Mouse (Mus musculus): ENCODE measurements at regions not wholly inside any gene's neighbourhood (a gene's known extent, or its start where the extent isn't known, plus 50 kb on each side); places are given as distances from the start of the nearest gene placed in this dataset.
A peak's percentile ranks its signal among the peaks of the same experiment; 100 is the strongest.

GRCm38 (mm10) chr16:9115548-9115947 is 285.6 kb downstream of the 1810013L24Rik start:
- no peak for DNase-seq

DNA sequence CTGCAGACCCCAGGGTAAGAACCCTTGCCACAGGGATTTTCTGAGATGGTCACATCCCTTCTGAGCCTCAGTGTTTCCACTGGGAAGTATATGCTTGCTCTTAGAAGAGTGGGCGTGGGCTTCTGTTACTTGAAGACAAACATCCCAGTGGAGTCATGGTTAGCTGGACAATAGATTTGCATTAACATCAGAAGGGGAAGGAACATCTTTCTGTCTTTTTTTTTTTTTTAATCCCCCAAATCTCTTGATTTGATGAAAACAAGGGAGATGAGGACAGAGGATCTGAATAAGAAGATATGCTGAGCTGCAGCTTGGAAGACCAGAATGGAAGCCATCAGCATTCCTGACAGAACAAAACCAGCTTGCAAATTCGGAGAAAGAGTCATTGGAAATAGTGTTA is 291.7 kb downstream of the 1810013L24Rik start:
- no peak for DNase-seq

GRCm38 (mm10) chr16:9132113-9132512 is 302.2 kb downstream of the 1810013L24Rik start:
- no peak for DNase-seq

GRCm38 (mm10) chr16:9132778-9133177 is 302.9 kb downstream of the 1810013L24Rik start:
- no peak for DNase-seq

DNA sequence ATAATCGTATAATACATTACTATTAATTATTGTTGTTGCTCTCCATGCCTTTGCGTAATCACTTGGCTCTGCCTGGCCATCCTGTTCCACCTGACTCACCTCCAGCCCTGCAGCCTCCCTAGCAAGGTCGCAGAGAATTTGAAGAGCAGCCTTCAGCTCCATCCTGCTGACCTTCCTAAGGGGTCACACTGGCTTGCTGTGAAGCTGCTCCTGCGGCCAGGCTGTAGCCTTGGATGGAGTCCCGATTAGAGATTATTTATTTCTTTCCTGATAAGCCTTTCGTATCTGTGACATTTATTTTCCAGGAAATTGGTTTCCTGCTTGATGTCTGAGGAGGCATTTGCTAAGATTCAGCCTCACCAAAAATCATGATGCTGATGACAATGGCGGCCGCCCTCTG is 305.5 kb downstream of the 1810013L24Rik start:
- no peak for DNase-seq

DNA sequence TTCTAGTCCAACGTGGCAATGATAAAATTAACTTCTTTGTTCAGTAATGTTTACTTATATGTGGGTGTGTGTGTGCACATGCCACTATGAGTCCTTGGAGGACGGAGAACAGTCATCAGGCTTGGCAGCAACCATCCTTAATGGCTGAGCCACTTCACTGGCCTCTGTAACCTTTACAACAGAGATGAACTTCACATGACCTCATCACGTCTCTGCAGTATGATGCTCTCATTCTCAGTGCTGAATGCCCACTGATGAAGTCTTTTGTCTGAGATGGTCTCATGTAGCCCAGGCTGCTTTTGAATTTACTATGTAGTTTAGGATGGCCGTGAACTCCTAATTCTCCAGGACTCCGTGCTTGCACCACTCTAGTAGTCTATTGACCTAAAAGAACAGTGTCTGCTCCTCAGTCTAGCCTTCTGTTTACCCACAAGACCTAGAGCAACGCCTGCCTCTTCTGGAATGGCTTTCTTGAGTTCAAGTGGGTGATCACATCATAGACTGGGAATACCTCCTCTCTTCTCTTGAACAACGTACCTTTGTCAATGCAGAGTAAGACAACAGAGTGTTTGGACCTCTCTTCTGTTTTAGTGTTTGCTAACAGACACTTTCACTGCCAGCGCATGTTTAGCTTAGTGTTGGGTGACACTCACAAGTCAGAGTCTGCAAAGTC is 308.8 kb downstream of the 1810013L24Rik start:
- DNase-seq, result no peak

- DNase-seq, result no peak
Observed at GRCm38 (mm10) chr16:9139405-9139804, 309.5 kb downstream of the 1810013L24Rik start.

DNA sequence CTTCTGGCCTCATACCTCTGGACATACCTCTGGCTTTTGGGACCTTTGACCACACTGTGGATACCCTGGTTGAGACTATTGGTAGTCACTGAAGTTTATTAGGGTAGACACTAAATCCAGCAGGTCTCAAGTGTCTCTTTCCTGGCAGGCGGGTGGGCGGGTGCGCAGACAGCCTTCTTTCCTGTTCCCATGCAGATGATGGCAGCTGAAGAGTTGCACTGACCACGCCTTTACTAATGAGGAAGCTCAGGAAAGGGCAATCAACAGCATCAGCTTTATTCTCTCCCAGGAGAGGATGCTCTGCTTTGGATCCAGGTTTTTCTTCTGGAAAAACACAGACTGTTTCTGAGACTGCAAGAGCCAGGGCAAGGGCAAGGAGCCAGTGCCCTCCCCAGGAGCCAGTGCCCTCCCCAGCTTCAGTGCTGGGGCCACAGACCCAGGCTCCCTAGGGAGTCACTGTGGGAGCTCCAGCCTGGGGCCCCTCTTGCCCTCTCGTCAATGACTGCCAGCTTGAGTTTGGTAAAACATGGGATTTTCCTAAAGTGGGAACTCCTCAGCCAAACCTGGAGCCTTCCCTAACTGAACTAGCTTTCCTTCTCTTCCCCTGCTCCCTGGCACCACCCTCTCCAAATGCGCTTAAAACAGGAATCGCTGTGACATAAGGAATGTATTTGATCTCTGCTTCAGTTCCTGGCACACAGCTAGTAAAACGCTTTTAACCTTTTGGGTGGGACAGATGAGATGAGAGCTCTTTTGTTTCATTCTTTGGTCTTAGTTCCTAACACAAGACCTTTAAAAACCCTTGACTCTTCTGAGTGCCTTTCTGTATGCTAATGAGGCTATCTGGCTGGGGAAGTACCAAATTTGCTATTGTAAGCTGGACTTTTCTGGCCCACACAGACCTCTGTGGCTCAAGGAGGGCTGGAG is 319.6 kb downstream of the 1810013L24Rik start:
- no peak for DNase-seq

DNA sequence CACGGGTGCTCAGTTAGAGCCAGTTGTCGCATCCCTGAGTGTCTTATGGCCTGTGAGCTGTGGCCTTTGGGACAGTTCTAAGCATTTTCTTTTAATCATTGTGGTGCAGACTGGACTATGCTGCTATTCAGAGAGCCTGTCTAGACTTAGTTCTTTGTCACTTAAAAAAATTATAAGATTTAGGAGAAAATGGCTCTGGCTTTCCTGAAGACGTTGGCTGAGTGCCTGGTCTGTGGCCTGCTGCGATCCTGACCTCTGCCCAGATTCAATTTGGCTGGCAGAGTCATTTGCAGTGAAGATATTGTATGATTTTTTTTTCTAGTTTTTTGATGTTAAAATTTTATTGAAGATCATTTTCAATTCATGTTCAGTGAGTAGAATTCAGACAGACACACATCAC is 322.0 kb downstream of the 1810013L24Rik start:
- peak; percentile 2 for DNase-seq

GRCm38 (mm10) chr16:9153501-9153900 is 323.6 kb downstream of the 1810013L24Rik start:
- DNase-seq, result no peak

DNA sequence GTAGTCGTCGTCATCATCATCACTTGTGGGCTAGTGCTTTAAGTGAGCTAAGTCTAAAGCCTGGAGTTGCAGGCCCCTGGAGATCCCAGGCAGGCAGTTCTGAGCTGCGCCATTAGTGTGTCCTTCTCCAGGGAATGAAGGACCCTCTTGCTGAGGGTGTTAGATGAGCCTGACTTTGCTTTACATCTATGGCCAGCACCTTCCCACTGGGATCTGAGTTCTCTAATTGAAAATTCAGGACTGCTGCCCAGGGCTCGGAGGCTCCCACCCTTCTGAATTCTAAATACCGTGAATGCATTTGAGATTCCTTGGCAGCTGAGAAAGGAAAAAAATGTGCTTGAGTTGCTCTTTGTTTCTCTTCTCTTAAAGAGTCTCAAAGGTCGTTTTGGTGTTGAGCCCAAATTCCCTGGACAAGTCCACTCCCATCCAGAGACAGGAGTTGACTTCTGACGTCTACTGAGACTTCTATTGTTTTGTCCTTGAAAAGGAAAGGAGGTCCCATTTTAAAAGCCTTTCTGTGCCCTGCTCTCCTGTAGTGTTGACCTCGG is 335.9 kb downstream of the 1810013L24Rik start:
- DNase-seq, result no peak

DNA sequence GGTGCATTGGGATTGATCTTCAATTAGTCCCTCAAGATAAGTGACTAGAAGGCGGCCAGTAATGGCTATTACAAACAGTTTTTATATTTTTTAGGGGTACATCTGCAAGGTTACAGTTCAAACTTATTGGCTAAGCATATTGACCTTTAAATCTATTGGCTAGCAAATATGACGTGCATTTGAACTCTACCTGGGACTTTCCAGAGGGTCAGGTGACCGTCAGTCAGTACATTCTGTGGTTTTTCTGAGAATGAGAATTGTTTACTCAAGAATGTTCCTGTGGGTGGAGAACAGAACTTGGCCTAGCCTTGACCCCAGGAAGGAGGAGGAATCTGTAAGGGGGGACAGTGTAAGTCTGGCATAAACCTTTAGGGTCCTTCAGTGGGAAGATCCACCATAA is 346.5 kb downstream of the 1810013L24Rik start:
- DNase-seq, result no peak

- DNase-seq, result no peak
Observed at GRCm38 (mm10) chr16:9195821-9196220, 365.9 kb downstream of the 1810013L24Rik start.

DNA sequence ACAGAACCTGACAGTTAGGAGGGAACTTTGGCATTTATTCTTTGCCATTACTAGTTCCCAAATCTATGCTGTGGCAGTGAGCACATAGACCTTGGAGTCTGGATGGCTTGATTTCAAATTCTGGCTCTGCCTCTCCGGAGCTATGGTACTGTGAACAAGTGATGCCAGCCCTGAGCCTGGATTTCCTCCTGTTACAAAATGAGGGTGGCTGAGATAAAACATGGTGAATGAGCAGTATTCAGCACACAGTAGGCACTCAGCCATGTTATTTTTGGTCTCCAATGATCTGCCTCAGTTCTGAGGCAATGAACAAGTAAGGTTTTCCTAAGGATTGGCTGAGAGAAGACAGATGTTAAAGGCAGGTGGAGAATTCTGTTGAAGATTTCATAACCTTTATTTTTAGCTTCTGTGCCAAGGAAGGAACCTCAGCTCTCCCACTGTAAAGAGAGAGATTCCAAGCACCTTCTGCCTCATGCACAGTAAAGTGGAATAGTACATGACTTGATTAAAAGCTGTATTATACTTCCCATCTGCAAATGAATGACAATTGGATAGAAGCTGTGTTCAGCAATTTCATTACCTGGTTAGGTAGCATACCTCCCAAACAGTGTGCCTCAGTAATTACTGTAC is 369.1 kb downstream of the 1810013L24Rik start:
- DNase-seq, result no peak

GRCm38 (mm10) chr16:9208602-9209001 is 378.7 kb downstream of the 1810013L24Rik start:
- DNase-seq, result no peak

DNA sequence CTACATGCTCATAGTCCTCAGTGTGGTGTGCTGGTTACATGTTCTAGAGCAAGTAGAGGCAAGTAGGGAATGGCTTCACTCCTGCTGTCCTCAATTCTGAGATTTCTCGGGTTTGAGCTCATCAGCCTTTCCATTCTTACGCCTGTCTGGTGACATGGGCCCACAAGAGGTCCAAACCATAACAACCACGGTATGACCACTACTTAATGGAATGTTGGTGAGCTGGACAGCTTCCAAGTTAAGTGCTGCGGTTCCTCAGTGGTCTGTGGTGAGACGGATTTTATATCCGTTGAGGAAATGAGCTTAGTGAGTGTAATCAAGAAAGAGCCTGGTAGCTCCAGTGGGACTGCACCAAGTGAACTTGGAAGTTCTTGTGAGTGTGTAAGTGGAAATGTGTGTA is 381.6 kb downstream of the 1810013L24Rik start:
- no peak for DNase-seq

- DNase-seq, result no peak
Observed at GRCm38 (mm10) chr16:9215131-9215530, 385.2 kb downstream of the 1810013L24Rik start.

GRCm38 (mm10) chr16:9217361-9217760 is 387.5 kb downstream of the 1810013L24Rik start:
- no peak for DNase-seq

DNA sequence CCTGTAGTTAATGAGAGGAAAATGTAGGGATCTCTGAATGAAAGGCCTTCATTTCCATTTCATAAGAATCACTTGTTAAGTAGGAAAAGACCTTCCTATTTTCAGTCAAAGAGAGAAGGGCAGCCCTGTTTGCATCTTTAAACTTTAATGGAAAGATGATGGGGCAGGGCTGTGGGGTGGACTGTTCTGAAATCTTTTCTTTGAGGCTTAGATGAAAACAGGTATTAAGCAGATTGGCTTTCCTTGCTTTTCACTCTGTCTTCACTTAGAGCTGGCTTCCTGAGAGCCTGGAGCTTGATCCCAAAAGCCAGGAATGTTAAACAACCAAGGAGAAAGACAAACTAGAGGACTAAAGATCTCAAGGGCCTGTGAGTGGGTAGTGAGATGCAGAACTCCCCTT is 400.3 kb downstream of the 1810013L24Rik start:
- DNase-seq, result no peak

DNA sequence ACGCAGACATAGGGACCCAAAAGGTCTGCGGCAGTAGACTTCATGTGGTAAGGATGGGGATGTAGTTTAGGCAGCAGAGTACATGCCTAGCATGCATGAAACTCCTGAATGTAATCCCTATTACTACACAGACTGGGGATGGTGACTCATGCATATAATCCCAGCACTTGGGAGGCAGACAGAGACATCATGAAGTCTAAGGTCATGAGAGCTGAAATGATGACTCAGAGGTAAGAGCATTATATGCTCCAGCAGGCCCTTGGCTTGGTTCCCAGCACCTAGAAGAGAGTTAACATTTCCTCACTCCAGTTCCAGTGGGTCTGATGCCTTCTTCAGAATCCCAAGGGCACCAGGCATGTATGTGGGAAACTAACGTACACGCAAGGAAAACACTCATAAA is 412.2 kb downstream of the 1810013L24Rik start:
- DNase-seq, result no peak

DNA sequence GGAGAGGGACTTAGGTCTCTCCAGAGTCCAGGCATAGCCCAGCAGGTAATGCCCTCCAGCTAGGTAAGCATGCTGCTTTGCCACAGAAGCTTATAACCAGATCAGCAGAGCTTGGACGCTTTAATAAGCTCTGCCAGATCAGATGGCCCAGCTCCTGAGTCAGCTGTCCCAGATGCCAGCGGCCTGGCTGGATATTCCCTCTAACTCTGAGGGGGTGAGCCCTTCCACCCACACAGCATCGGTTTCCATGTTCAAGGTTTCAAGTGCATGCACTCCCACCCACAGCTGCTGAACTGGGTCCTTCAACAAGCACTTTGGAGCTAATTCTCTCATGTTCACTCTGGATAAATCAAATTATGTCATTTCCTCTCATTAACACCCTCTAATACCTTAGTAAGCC is 417.3 kb downstream of the 1810013L24Rik start:
- DNase-seq, result no peak

DNA sequence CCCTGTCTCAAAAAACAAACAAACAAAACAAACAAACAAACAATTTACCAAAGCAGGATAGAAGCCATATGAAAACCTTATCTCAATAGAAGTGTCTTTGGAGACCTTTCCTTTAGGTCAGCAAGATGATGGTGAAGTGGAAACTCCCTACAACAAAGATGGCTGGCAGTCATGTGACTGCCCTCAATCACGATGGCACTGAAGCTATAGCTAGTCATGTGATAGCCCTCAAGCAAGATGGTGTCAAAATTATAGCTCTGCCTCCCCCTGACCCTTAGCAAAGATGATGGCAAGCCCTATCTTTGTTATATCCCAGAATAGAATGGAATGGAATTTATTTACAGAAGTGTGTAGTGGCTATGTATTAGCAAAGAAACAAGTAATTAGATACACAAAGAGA is 423.2 kb downstream of the 1810013L24Rik start:
- no peak for DNase-seq

DNA sequence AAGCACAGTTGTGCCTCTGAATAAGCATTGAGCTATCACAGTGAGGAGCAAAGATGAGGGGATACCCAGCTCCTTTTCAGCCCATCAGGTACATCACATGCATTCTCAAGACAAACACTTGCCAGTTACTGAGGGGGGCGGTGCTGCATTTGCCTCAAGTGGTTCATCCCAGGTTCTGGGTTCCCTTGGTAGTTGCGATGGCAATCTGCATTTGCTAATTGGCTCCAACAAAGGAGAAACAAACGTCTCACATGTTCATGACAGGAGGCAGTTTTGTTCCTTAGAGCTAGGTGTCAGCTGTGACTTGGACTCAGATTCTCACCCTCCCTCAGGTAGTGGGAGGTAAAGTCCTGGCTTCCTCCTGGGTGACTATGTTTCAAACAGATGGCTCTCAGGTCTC is 425.5 kb downstream of the 1810013L24Rik start:
- no peak for DNase-seq
